Mouse (Mus musculus) liver, adult 2 months (tissue): ENCODE measurements around the gene Ak5.

Experiments used
- CTCF ChIP-seq: fragments of 200-500 bp; IDR thresholded peaks from 2 replicates; pipeline ENCODE4 v1.5.1; 2011; ENCODE audit warnings: low read depth, low read length, control low read depth
- POLR2A ChIP-seq: fragments of 200-500 bp; IDR thresholded peaks from 2 replicates; pipeline ENCODE4 v1.6.1; 2011; ENCODE audit warnings: low read length, control low read depth; ENCODE audit not compliant: insufficient read depth; ENCODE audit errors: extremely low read depth

GRCm38 (mm10) chr3:152464462-152464861 lies 203.7 kb downstream of the Ak5 start:
- no peak for TF ChIP-seq CTCF
- no peak for TF ChIP-seq POLR2A
